Mouse (Mus musculus): ENCODE measurements around the gene Asb4.
"Not testable (repeated sequence)": the region's sequence is repeated elsewhere in the genome, so short reads cannot be mapped to it uniquely, and the experiment has no call there.

The Asb4 gene

DNA sequence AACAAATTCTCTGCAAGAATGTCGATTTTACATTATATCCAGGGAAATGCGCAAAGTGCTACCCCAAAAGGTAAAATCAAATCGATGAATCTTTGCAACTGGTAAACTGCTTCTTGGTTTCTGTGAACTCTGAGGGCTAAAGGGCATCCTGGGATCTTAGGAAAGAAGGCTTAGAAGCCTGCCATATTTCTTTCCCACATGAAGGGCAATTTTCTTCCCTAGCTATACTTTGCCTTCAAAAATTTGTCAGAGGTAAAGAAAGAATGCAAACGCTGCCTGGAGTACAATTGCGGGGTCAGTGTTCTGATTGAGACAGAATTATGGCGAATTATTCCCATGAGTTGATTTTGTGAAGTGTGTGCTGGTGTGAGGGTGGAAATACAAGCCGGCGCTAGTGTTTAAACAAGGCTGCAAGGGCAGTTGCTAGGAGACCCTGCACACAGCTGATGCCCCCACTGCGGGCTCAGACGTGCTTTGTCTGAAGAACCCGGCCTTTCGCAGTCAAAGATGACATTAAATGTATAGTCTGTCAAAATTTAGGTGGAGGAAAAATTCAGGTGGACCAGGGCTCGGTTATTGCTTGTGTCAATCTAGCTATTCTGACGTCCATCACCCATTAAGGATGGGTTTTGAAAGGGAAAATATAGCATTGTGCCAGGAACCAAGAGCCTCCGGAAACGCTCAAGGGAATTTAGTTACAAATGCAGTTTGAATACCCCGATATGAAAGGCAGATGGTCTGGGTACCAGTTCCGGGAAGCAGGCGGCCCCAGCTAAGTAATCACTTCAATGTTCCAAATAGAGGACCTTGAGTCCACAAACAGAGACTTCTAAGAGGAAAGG, at the start of gene Asb4:
Asb4 (plus strand) TSS at position 51 of the 842 bp plus-strand sequence.
- no peak for DNase-seq (ENCODE audit: low spot score)

DNA sequence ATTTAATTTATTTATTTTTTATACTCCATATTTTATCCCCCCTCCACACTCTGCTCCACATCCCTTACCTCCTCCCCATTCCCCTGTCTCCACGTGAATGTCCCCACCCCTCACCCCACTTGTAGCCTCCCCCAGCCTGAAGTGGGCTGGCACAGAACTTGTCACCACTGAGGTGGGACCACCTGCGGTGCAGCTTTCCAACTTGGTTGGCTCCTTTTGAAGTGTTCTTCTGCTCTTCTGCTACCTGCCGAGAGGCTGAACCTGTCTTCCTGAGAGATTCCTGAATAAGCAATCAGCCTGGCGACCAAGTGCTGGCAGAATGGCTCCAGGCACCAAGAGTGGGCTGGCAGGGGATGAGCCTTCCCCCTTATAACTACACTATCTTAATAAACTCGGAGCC, 49.2 kb upstream of the Asb4 start:
- DNase-seq (ENCODE audit: low spot score) = no peak

- not testable (repeated sequence) for DNase-seq (ENCODE audit: low spot score)
Observed at GRCm38 (mm10) chr6:5336016-5336415, 47.2 kb upstream of the Asb4 start.

DNA sequence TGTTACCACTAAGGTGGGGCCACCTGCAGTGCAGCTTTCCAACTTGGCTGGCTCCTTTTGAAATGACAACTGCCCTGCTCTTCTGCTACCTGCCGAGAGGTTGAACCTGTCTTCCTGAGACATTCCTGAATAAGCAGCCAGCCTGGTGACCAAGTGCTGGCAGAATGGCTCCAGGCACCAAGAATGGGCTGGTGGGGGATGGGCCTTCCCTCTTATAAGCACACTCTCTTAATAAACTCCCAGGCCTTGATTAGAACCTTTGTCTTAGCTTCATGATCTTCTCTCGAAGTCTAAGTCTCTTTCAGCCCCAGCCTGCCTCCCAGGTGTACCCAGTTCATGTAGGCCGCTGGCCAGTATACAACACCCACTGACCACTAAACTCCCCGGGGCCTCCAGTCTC, 44.4 kb upstream of the Asb4 start:
- DNase-seq (ENCODE audit: low spot score) = not testable (repeated sequence)

DNA sequence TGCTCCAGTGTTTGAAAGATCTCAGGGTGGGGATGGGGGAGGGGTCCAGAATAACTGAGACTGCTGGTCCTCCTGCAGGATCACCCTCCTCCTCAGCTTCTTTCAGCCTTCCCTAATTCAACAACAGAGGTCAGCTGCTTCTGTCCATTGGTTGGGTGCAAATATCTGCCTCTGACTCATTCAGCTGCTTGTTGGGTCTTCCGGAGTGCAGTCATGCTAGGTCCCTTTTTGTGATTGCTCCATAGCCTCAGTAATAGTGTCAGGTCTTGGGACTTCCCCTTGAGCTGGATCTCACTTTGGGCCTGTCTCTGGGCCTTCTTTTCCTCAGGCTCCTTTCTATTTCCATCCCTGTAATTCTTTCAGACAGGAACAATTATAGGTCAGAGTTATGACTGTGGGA, 43.9 kb upstream of the Asb4 start:
- not testable (repeated sequence) for DNase-seq (ENCODE audit: low spot score)

- DNase-seq (ENCODE audit: low spot score) = no peak
Observed at GRCm38 (mm10) chr6:5344255-5344654, 38.9 kb upstream of the Asb4 start.

DNA sequence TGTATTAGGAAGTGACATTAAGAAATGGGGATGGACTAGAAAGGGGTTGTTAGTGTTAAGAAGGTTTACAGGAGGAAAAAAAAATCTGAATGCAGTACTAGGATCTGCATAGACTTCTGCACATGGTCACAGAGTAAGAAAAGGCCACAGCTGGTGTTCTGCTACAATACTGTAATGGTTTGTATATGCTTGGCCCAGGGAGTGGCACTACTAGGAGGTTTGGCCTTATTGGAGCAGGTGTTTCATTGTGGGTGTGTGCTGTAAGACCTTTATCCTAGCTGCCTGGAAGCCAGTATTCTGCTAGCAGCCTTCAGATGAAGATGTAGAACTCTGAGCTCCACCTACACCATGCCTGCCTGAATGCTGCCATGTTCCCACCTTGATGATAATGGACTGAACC, 25.3 kb upstream of the Asb4 start:
- no peak for DNase-seq (ENCODE audit: low spot score)

DNA sequence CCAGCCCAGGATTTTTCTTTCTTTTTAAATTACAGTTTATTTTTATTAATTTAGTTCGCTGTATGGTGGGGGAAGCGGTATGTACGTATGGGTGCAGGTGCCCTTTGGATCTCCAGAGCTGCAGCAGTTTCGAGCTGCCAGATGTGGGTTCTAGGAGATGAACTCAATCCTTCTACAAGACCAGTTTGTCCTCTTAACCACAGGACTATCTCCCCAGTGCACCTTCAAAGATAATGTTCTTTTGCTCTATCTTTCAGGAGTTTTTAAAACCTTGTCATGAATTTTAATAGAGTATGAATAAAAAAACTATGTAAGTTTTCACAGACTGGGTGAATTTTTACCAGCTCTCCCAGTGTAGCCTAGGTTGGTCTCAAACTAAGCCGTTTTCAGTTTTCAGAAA, 22.8 kb upstream of the Asb4 start:
- no peak for DNase-seq (ENCODE audit: low spot score)

- DNase-seq (ENCODE audit: low spot score) = no peak
Observed at GRCm38 (mm10) chr6:5361987-5362386, 21.2 kb upstream of the Asb4 start.

DNA sequence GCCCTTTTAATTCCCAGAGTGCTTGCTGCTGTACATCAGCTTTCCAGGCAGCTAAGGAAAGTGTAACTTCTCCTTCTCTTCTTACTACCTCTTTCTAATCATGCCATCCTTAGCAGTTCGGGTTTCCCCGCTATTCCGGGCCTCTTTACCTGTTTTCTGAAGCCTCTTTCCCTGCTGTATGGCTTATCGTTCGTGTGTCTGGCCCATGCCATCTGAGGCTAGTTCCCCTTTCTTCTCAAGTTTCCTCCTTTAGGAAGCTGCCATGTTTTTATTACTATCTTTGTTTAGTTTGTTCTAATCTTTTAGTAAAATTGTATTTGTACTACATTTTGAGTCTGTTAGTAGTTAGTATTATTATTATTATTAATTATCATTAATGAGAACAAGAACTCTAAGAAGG, 17.3 kb upstream of the Asb4 start:
- DNase-seq (ENCODE audit: low spot score) = no peak

DNA sequence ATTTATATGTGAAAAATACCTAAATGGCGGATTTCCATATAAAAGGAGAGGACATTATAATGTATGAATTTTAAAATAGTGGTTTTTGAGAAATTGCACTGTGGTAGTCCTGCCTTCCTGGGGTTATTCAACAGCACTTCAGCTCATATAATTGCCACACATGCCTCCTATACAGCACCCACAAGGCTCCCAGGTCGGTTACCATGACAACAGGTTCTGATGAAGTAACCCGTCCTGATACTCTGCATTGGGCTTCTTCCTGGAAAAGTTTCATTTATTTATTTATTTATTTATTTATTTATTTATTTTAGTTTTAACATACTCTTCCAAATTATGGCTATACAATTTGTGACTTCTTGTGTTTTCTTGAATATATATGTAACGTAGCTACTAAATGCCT, 6.3 kb upstream of the Asb4 start:
- DNase-seq (ENCODE audit: low spot score) = no peak

GRCm38 (mm10) chr6:5379048-5379447, 4.1 kb upstream of the Asb4 start:
- no peak for DNase-seq (ENCODE audit: low spot score)

- DNase-seq (ENCODE audit: low spot score) = no peak
Observed at GRCm38 (mm10) chr6:5379781-5380623, 3.2 kb upstream of the Asb4 start.

DNA sequence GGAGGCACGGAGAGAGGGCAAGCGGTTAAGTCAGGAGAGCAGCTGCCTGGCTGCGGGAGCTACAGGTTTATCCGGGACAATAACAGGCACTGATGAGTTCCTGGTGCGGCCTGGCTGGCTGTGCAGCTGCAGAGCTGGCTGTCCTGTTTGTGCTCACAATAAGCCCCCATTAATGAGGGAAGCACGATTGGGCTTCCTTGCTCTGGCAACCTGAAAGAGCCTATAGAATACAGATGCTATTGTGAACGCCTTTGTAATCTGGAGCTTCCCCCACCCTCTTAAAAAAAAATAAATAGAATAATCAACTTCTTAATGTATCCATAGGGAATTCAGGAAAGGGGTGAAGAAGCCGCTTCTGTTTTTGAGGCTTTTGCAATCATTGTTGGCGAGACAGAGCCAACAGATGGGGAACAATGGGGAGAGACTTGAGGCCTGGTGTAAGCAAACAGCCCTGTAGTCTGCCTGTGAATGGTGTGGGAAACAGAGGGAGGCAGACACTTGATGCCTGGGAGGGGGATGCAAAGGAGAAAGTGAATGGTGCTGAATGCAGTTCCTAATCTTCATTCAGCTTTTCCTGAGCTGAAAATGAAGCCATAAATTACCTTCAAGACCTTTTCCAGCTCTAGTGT, 2.4 kb upstream of the Asb4 start:
- DNase-seq (ENCODE audit: low spot score) = no peak

DNA sequence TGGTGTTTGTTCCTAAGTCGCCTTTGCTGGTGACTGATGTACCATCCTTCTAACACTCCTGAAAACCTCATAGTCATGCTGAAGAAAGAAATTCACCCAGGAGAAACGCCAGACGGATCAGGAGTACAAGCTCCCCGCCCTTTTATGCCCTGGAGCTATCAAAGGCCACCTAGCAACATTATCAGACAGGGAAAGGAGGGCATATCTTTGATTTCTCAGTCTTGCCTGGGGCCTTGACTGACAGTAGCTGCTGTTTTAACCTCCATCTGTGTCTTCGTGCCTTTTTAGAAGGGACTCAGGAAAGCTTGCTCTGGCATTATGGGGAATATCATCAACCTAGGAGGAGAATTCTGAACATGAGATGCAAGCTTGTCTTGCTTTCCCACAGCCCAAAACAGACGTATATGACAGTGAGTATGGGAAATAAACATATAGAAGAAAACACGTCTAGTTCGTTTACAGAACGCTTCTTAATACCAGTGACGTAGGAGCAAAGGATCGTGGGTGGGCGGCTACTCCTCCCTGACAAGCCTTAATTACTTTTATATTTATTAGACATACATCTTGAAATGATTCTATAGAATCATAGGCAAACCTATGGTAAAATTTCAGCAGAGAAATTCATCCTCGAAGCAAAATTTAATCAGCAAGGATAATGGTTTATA, 1.1 kb upstream of the Asb4 start:
- no peak for DNase-seq (ENCODE audit: low spot score)

DNA sequence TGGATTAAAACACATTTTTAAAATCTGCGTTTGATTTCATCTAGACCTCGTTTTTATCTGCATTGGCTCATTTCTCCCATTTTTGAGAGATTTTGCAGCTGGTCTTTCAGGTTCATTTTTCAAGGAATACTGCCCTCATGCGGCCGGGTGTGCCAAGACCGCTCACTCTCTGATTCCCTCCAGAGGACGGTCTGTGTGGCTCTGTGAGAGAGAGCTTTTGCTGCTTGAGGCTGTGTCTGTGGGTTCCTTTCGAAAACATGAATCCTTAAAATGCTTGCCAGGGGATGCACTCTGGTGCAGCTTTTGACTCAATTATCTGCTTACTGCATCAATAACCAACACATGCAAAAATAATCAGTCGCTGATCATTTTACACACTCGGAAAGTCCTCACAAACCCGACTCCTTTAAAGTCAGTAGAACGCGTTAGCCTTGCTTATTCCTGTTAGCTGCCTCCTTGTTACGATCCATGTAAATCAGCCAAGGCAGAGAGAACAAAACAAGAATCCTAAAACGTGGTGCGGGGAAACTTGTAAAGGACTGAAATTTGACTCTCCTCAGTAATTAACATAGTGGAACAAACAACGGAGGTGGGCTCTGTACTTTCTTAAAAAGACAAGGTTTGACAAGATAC, 487 bp upstream of the Asb4 start:
- DNase-seq (ENCODE audit: low spot score) = peak; percentile 44

DNA sequence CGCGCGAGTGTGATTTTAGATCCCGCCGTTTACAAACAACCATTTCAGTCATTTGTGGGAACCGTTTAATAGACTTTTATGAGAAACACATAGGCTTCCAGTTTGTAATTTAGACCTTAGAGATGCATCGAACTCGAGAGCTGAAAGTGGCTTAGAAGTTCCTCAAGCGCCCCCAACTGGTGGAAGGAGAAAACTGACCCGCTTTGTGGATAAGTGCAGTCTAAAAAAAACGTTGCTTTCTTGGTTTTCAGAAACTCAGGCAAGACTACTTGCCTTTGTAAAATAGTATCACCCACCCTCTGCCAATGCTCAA, 948 bp downstream of the Asb4 start:
- peak; percentile 45 for DNase-seq (ENCODE audit: low spot score)

GRCm38 (mm10) chr6:5385161-5385640, 2.0 kb downstream of the Asb4 start:
- DNase-seq (ENCODE audit: low spot score) = no peak

DNA sequence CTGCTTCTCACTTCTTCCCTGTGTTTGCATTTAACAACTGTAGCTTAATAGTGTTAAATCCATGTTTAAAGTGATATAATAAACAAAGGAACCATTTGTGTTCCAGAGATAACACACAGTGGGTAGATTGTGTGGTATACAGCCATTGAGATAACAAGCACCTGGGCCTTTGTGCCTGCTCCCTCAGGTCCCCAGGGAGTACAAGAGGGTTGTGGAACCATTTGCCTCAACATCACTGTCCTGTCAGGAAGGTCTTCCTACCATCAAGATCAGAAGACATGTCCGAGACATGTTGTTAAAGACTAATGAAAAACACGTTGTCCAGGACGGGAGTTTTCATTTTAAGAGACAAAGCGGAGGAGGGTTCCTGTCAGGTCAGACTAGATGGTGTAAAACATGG, 3.3 kb downstream of the Asb4 start:
- DNase-seq (ENCODE audit: low spot score) = no peak

DNA sequence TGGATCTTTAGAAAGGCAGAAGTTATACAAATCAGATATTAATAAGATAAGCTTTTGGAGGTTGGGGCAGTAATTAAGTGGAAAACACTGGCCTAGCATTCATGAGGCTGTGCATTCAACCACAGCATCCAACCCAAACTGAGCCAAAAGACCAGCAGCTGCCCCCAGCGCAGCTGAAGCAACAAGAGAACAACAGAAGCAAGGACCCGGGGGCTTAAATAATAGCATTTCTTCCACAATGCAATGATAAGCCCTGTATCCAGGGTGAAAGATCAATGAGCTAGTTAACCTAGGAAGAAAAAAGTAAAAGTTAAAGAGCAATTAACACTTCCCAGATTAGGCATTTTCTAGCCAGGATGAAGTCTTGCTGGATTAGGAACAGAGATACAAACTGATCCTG, 4.2 kb downstream of the Asb4 start:
- DNase-seq (ENCODE audit: low spot score) = no peak

- no peak for DNase-seq (ENCODE audit: low spot score)
Observed at GRCm38 (mm10) chr6:5390298-5390697, 7.1 kb downstream of the Asb4 start.

DNA sequence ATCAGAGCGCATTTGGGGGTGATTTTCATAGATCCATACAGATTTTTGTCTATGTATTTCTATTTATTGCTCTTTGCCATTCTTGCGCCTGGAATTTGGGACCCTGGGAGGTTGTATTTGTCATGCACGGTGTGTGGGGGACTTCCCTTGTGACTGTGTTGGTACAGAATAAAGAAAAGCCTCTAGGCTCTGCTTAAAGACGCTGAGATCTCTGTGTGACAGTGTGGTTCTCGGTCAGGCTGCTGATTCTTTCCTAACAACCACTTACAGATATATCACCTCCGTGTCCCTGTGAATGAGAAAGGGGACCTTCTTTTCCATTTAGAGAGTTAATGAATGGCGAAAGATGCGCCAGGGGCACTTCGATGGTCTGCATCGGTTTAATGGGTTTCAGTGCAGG, 7.8 kb downstream of the Asb4 start:
- DNase-seq (ENCODE audit: low spot score) = no peak
